Mouse (Mus musculus) heart, embryonic 14.5 days (tissue): ENCODE results near the gene Nprl3. TPM values are rescaled to one million over a fixed set of nuclear protein-coding genes. Genes with fewer than 3 reads are reported as not detected.

Source experiments
- ATAC-seq: fragments of 200-750 bp; cut with Nextera tagmentation; 2 replicates; pipeline ENCODE4 v1.8.0; 2017; ENCODE audit warnings: low read depth, moderate TSS enrichment; ENCODE audit not compliant: insufficient number of reproducible peaks, insufficient read depth, low FRiP score
- H3K27ac ChIP-seq, 2 experiments: fragments of 200-500 bp in 1 of 2; fragments of 300-500 bp in 1 of 2; sonication (generic) in 1 of 2; replicated peaks in 1 of 2; 2 replicates each; pipeline ENCODE4 v1.5.1; 2012 to 2014; ENCODE audit warnings: low read depth in 2 of 2, low read length in 2 of 2, control low read depth in 1 of 2, mild to moderate bottlenecking in 1 of 2, mixed read lengths in 1 of 2; ENCODE audit not compliant: control insufficient read depth in 1 of 2, insufficient read depth in 1 of 2
- H3K27me3 ChIP-seq: fragments of 300-500 bp; sonication (generic); 2 replicates; pipeline ENCODE4 v1.6.1; 2014; ENCODE audit warnings: mild to moderate bottlenecking, low read length, control low read depth; ENCODE audit not compliant: control insufficient read depth, insufficient read depth
- H3K36me3 ChIP-seq: fragments of 300-500 bp; sonication (generic); 2 replicates; pipeline ENCODE4 v1.6.1; 2014; ENCODE audit warnings: mild to moderate bottlenecking, control low read depth, low read length, mixed read lengths; ENCODE audit not compliant: control insufficient read depth, insufficient read depth
- H3K4me1 ChIP-seq, 2 experiments: fragments of 200-500 bp in 1 of 2; fragments of 300-500 bp in 1 of 2; sonication (generic) in 1 of 2; 2 replicates each; pipeline ENCODE4 v1.6.1; 2012 to 2014; ENCODE audit warnings: low read length in 2 of 2, control low read depth in 1 of 2, mixed read lengths in 1 of 2; ENCODE audit not compliant: control insufficient read depth in 2 of 2, insufficient read depth in 2 of 2
- H3K4me2 ChIP-seq: fragments of 300-500 bp; sonication (generic); 2 replicates; pipeline ENCODE4 v1.6.1; 2014; ENCODE audit warnings: mild to moderate bottlenecking, low read length
- H3K4me3 ChIP-seq, 2 experiments: fragments of 200-500 bp in 1 of 2; fragments of 300-500 bp in 1 of 2; sonication (generic) in 1 of 2; 2 replicates each; pipeline ENCODE4 v1.5.1; 2012 to 2014; ENCODE audit warnings: low read length in 2 of 2, mild to moderate bottlenecking in 2 of 2, control low read depth in 1 of 2, low read depth in 1 of 2, moderate library complexity in 1 of 2; ENCODE audit not compliant: control insufficient read depth in 1 of 2, insufficient read depth in 1 of 2
- H3K9ac ChIP-seq: fragments of 300-500 bp; sonication (generic); 2 replicates; pipeline ENCODE4 v1.6.1; 2014; ENCODE audit warnings: mild to moderate bottlenecking, low read length
- H3K9me3 ChIP-seq: fragments of 300-500 bp; sonication (generic); 2 replicates; pipeline ENCODE4 v1.6.1; 2016; ENCODE audit warnings: low read length, control low read depth; ENCODE audit not compliant: control insufficient read depth
- WGBS: fragments of 180-500 bp; shearing (Covaris S2); extraction: QIAGEN DNeasy Blood & Tissue Kit; methylation state at CpG from one replicate; pipeline ENCODE4 v1.1.7; 2014; 5-methylcytosine and 5-hydroxymethylcytosine counted together
- polyA plus RNA-seq: library from polyadenylated mRNA; unstranded; fragments of >200 nt; fragmentation: Nextera tagmentation; extraction: Ambion mirVana; gene quantifications from 2 replicates; pipeline ENCODE4 v1.2.1, GENCODE M21; 2014

Nprl3 gene
- polyA plus RNA-seq, 1 experiment from 2014 or later, result 33.2 TPM

GRCm38 (mm10) chr11:32193156-32193555 lies 74.4 kb downstream of the Nprl3 start:
- peaks cover 6% of the 10 kb centered on the region in 2 experiments; a peak in 3 of 4 replicates for H3K4me1 ChIP-seq
- H3K4me3 ChIP-seq, result no peak overlapping the region
- 87% methylated on average over 10 of the region's 10 CpGs for WGBS
- no peaks in the 10 kb centered on the region for H3K9me3 ChIP-seq
- no peak for ATAC-seq
- no peaks in the 10 kb centered on the region; the same call in 1 of the 2 replicates for H3K27me3 ChIP-seq
- H3K9ac ChIP-seq, result no peak overlapping the region
- no peak overlapping the region for H3K4me2 ChIP-seq
- H3K27ac ChIP-seq, result no peak overlapping the region
- no peaks in the 10 kb centered on the region for H3K36me3 ChIP-seq

- no peak overlapping the region for H3K27ac ChIP-seq
- H3K4me3 ChIP-seq, result no peak overlapping the region
- H3K4me2 ChIP-seq, result no peak overlapping the region
- H3K36me3 ChIP-seq, result no peaks in the 10 kb centered on the region
- H3K9ac ChIP-seq, result no peak overlapping the region
- H3K27me3 ChIP-seq, result no peaks in the 10 kb centered on the region; the same call in 1 of the 2 replicates
- 70% methylated on average over 13 of the region's 13 CpGs for WGBS
- ATAC-seq, result no peak
- peaks cover 6% of the 10 kb centered on the region in 2 experiments; a peak in 3 of 4 replicates for H3K4me1 ChIP-seq
- H3K9me3 ChIP-seq, result no peaks in the 10 kb centered on the region
Observed at GRCm38 (mm10) chr11:32190603-32191110, 76.8 kb downstream of the Nprl3 start.

- ATAC-seq, result no peak
- Histone ChIP-seq H3K4me2 (no peak overlapping the region), H3K27me3 (no peaks in the 10 kb centered on the region; the same call in 1 of the 2 replicates), H3K9me3 (no peaks in the 10 kb centered on the region), H3K9ac (no peak overlapping the region), H3K27ac (no peak overlapping the region), H3K36me3 (no peaks in the 10 kb centered on the region), H3K4me1 (peaks cover 6% of the 10 kb centered on the region in 2 experiments; a peak in 3 of 4 replicates), H3K4me3 (no peak overlapping the region)
- WGBS, result 74% methylated on average over 9 of the region's 9 CpGs
Observed at GRCm38 (mm10) chr11:32190119-32190518, 77.4 kb downstream of the Nprl3 start.

GRCm38 (mm10) chr11:32189434-32189833 lies 78.1 kb downstream of the Nprl3 start:
- 73% methylated on average over 5 of the region's 5 CpGs for WGBS
- no peak overlapping the region for H3K4me2 ChIP-seq
- no peaks in the 10 kb centered on the region for H3K9me3 ChIP-seq
- H3K27me3 ChIP-seq, result no peaks in the 10 kb centered on the region; the same call in 1 of the 2 replicates
- peaks cover 6% of the 10 kb centered on the region in 2 experiments; a peak in 3 of 4 replicates for H3K4me1 ChIP-seq
- no peak overlapping the region for H3K9ac ChIP-seq
- ATAC-seq, result no peak
- no peaks in the 10 kb centered on the region for H3K36me3 ChIP-seq
- no peak overlapping the region for H3K4me3 ChIP-seq
- no peak overlapping the region for H3K27ac ChIP-seq

- Histone ChIP-seq H3K4me3 (no peak overlapping the region), H3K4me1 (peaks cover 6% of the 10 kb centered on the region in 2 experiments; a peak in 3 of 4 replicates), H3K9me3 (no peaks in the 10 kb centered on the region), H3K4me2 (no peak overlapping the region), H3K27ac (no peak overlapping the region), H3K9ac (no peak overlapping the region), H3K36me3 (no peaks in the 10 kb centered on the region), H3K27me3 (no peaks in the 10 kb centered on the region)
- no peak for ATAC-seq
- 81% methylated on average over 12 of the region's 12 CpGs for WGBS
Observed at GRCm38 (mm10) chr11:32188881-32189280, 78.6 kb downstream of the Nprl3 start.

GRCm38 (mm10) chr11:32187256-32187655 lies 80.3 kb downstream of the Nprl3 start:
- 86% methylated on average over 4 of the region's 4 CpGs for WGBS
- peaks cover 6% of the 10 kb centered on the region in 2 experiments; a peak in 3 of 4 replicates for H3K4me1 ChIP-seq
- no peaks in the 10 kb centered on the region for H3K36me3 ChIP-seq
- no peak overlapping the region for H3K4me3 ChIP-seq
- no peaks in the 10 kb centered on the region for H3K27me3 ChIP-seq
- H3K9ac ChIP-seq, result no peak overlapping the region
- no peak overlapping the region for H3K4me2 ChIP-seq
- H3K9me3 ChIP-seq, result no peaks in the 10 kb centered on the region
- no peak overlapping the region for H3K27ac ChIP-seq
- ATAC-seq, result no peak

- Histone ChIP-seq H3K4me2 (no peak overlapping the region), H3K4me3 (no peak overlapping the region), H3K4me1 (peaks cover 1 to 6% of the 10 kb centered on the region in 2 experiments; a peak in 3 of 4 replicates), H3K36me3 (no peaks in the 10 kb centered on the region), H3K27me3 (no peaks in the 10 kb centered on the region), H3K9ac (no peak overlapping the region), H3K9me3 (no peaks in the 10 kb centered on the region), H3K27ac (no peak overlapping the region)
- ATAC-seq, result no peak
- 73% methylated on average over 3 of the region's 3 CpGs for WGBS
Observed at GRCm38 (mm10) chr11:32186031-32186430, 81.5 kb downstream of the Nprl3 start.

GRCm38 (mm10) chr11:32184469-32184868 lies 83.0 kb downstream of the Nprl3 start:
- Histone ChIP-seq H3K27me3 (no peaks in the 10 kb centered on the region), H3K4me2 (no peak overlapping the region), H3K9me3 (no peaks in the 10 kb centered on the region), H3K9ac (no peak overlapping the region), H3K4me1 (no peaks in the 10 kb centered on the region), H3K4me3 (no peak overlapping the region), H3K36me3 (no peaks in the 10 kb centered on the region), H3K27ac (no peak overlapping the region)
- 77% methylated on average over 8 of the region's 8 CpGs for WGBS
- ATAC-seq, result no peak
